In the genomic region with DNA sequence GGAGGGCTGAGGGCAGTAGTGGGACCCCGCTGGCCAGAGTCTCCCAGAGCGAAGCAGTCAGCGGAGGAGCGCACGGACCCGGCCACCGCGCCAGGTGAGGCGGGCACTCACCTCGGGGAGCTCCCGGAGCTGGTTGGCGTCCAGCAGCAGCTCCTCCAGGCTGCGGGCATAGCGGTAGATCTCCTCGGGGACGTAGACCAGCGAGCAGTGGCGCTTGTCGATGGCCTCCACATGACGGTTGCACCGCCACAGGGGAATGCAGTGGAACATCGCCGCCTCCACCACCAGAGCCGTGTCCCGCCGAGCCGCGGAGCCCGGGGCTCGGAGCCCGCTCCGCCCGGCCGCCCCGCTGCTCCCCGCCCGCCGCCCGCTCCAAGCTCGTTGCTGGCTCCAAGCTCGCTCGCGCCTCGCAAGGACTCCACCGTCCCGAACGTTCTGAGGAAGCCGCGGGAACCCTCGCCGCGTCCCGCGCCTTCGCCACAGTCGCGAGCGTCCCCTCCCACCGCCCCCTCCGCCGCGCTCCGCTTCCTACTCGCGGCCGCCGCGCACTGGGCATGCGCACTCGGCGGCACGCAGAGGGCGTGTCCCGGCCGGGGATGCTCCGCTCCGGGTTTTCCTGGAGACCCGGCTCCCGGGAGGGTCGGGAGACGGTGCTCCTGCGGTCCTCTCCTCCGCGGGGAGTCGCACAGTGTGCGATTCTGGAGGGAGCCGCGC, we compare ENCODE assay signal across 8 mouse cellular contexts. TPM values are rescaled to one million over a fixed set of nuclear protein-coding genes. Genes with fewer than 3 reads are reported as not detected.
DNase-seq lines count a peak whose midpoint lies in the region; ATAC-seq lines count a peak whose summit lies in the region.

A gene (minus strand): TSS at position 517 of the 714 bp plus-strand sequence.

- H3K36me3 ChIP-seq in hindbrain, embryonic 12.5 days = no peaks in the 10 kb centered on the region

- peak within 1 kb of the TSS; percentile 94 for H3K4me2 ChIP-seq in hindbrain, embryonic 12.5 days (replicated peaks)

- H3K9me3 ChIP-seq in hindbrain, embryonic 12.5 days (replicated peaks) = no peaks in the 10 kb centered on the region

- peaks cover 14% of the 10 kb centered on the region for H3K4me1 ChIP-seq in hindbrain, embryonic 12.5 days

- no peaks in the 10 kb centered on the region for H3K27me3 ChIP-seq in hindbrain, embryonic 12.5 days

- peak; percentile 95 for DNase-seq in Muller cell, postnatal 12 days (ENCODE audit: inconsistent ontology term)
- peak; percentile 84 for DNase-seq in cerebellum, adult 9-11 months
- peak; percentile 72 to 86 for DNase-seq in frontal cortex, postnatal 10 days (ENCODE audit: low spot score in 2 of 2)
- DNase-seq in layer of hippocampus, postnatal 14 days (ENCODE audit: low spot score in 2 of 2) = peak; percentile 85 to 87
- DNase-seq in lung, postnatal 14 days = peak; percentile 90
- DNase-seq in retina, postnatal 1 day = peak; percentile 95
- DNase-seq in urinary bladder, adult 18-20 months (ENCODE audit: low spot score in 2 of 2) = peak; percentile 79 to 89

- H3K4me3 ChIP-seq in hindbrain, embryonic 12.5 days = peak within 1 kb of the TSS; percentile 73

- WGBS in hindbrain, embryonic 12.5 days = under 1% methylated on average over 81 of the region's 88 CpGs

- peak within 1 kb of the TSS; percentile 79 for H3K9ac ChIP-seq in hindbrain, embryonic 12.5 days

- peak; percentile 91 for ATAC-seq in hindbrain, embryonic 12.5 days (ENCODE audit: low FRiP score)

- H3K27ac ChIP-seq in hindbrain, embryonic 12.5 days = peak within 1 kb of the TSS; percentile 67; the same call in 1 of the 2 replicates

RNA-seq across cellular contexts. Expression of the gene that starts here (rescaled TPM):
- polyA plus RNA-seq in hindbrain, embryonic 12.5 days (2016; fragmentation: Nextera tagmentation; extraction: Ambion mirVana) = 8.7 and 11.2 TPM in 2 replicates
- 1 to 10 TPM; 7.3 to 7.8 TPM for total RNA-seq in layer of hippocampus, postnatal 14 days (2021)

Comparison
In these comparisons a context has a peak if more than half of its experiments do, and no peak if none do; other contexts are left out.
1. Peak in every context shown above with its lines: DNase-seq, ATAC-seq, H3K4me3 ChIP-seq and H3K27ac ChIP-seq.